Mouse (Mus musculus): ENCODE measurements around the gene Rgs3. TPM values are rescaled to one million over a fixed set of nuclear protein-coding genes. Genes with fewer than 3 reads are reported as not detected.
"Not testable (repeated sequence)": the region's sequence is repeated elsewhere in the genome, so short reads cannot be mapped to it uniquely, and the experiment has no call there.

Rgs3 gene
- polyA plus RNA-seq, 1 experiment: 44.0 TPM

- TF ChIP-seq CTCF (IDR thresholded peaks at IDR 0.05; ENCODE audit: borderline replicate concordance, insufficient read depth, low read length) (no peak), POLR2A (IDR thresholded peaks at IDR 0.05; ENCODE audit: low read depth, low read length) (no peak)
- Histone ChIP-seq H3K4me1 (ENCODE audit: control insufficient read depth, insufficient read depth, low read length) (no peaks in the 10 kb centered on the region), H3K27ac (ENCODE audit: insufficient read depth, low read length) (no peak overlapping the region), H3K4me3 (ENCODE audit: insufficient read depth, low read length) (no peak overlapping the region)
Observed at GRCm38 (mm10) chr4:62568359-62568758, 8.7 kb downstream of the Rgs3 start.

- no peak for TF ChIP-seq CTCF (IDR thresholded peaks at IDR 0.05; ENCODE audit: borderline replicate concordance, insufficient read depth, low read length)
- TF ChIP-seq POLR2A (IDR thresholded peaks at IDR 0.05; ENCODE audit: low read depth, low read length): no peak
- Histone ChIP-seq H3K4me3 (ENCODE audit: insufficient read depth, low read length) (no peak overlapping the region), H3K27ac (ENCODE audit: insufficient read depth, low read length) (no peak overlapping the region), H3K4me1 (ENCODE audit: control insufficient read depth, insufficient read depth, low read length) (no peaks in the 10 kb centered on the region)
Observed at GRCm38 (mm10) chr4:62569603-62570002, 10.0 kb downstream of the Rgs3 start.

- no peak overlapping the region for H3K4me3 ChIP-seq (ENCODE audit: insufficient read depth, low read length)
- H3K27ac ChIP-seq (ENCODE audit: insufficient read depth, low read length): no peak overlapping the region
- no peaks in the 10 kb centered on the region for H3K4me1 ChIP-seq (ENCODE audit: control insufficient read depth, insufficient read depth, low read length)
- TF ChIP-seq CTCF (IDR thresholded peaks at IDR 0.05; ENCODE audit: borderline replicate concordance, insufficient read depth, low read length) (no peak), POLR2A (IDR thresholded peaks at IDR 0.05; ENCODE audit: low read depth, low read length) (no peak)
Observed at GRCm38 (mm10) chr4:62570029-62570428, 10.4 kb downstream of the Rgs3 start.

GRCm38 (mm10) chr4:62582365-62583264, 23.0 kb downstream of the Rgs3 start:
- H3K4me3 ChIP-seq (ENCODE audit: insufficient read depth, low read length): no peak overlapping the region

GRCm38 (mm10) chr4:62583265-62584092, 23.8 kb downstream of the Rgs3 start:
- no peak overlapping the region for H3K4me3 ChIP-seq (ENCODE audit: insufficient read depth, low read length)
- H3K4me1 ChIP-seq (ENCODE audit: control insufficient read depth, insufficient read depth, low read length): no peaks in the 10 kb centered on the region
- TF ChIP-seq CTCF (IDR thresholded peaks at IDR 0.05; ENCODE audit: borderline replicate concordance, insufficient read depth, low read length) (no peak), POLR2A (IDR thresholded peaks at IDR 0.05; ENCODE audit: low read depth, low read length) (no peak)
- no peak overlapping the region for H3K27ac ChIP-seq (ENCODE audit: insufficient read depth, low read length)

More at GRCm38 (mm10) chr4:62582365-62583264, 23.0 kb downstream of the Rgs3 start:
- Histone ChIP-seq H3K4me1 (ENCODE audit: control insufficient read depth, insufficient read depth, low read length) (no peaks in the 10 kb centered on the region), H3K27ac (ENCODE audit: insufficient read depth, low read length) (no peak overlapping the region)
- TF ChIP-seq CTCF (IDR thresholded peaks at IDR 0.05; ENCODE audit: borderline replicate concordance, insufficient read depth, low read length): no peak

- no peak overlapping the region for H3K4me3 ChIP-seq (ENCODE audit: insufficient read depth, low read length)
- no peak overlapping the region for H3K27ac ChIP-seq (ENCODE audit: insufficient read depth, low read length)
- H3K4me1 ChIP-seq (ENCODE audit: control insufficient read depth, insufficient read depth, low read length): no peaks in the 10 kb centered on the region
- no peak for TF ChIP-seq CTCF (IDR thresholded peaks at IDR 0.05; ENCODE audit: borderline replicate concordance, insufficient read depth, low read length)
- no peak for TF ChIP-seq POLR2A (IDR thresholded peaks at IDR 0.05; ENCODE audit: low read depth, low read length)
Observed at GRCm38 (mm10) chr4:62587067-62587466, 27.4 kb downstream of the Rgs3 start.

GRCm38 (mm10) chr4:62590878-62591277, 31.2 kb downstream of the Rgs3 start:
- TF ChIP-seq CTCF (IDR thresholded peaks at IDR 0.05; ENCODE audit: borderline replicate concordance, insufficient read depth, low read length): no peak
- TF ChIP-seq POLR2A (IDR thresholded peaks at IDR 0.05; ENCODE audit: low read depth, low read length): no peak
- Histone ChIP-seq H3K4me1 (ENCODE audit: control insufficient read depth, insufficient read depth, low read length) (no peaks in the 10 kb centered on the region), H3K27ac (ENCODE audit: insufficient read depth, low read length) (no peak overlapping the region), H3K4me3 (ENCODE audit: insufficient read depth, low read length) (no peak overlapping the region)

- H3K4me1 ChIP-seq (ENCODE audit: control insufficient read depth, insufficient read depth, low read length): peaks cover 1% of the 10 kb centered on the region
- no peak overlapping the region for H3K4me3 ChIP-seq (ENCODE audit: insufficient read depth, low read length)
- TF ChIP-seq POLR2A (IDR thresholded peaks at IDR 0.05; ENCODE audit: low read depth, low read length): no peak
- no peak for TF ChIP-seq CTCF (IDR thresholded peaks at IDR 0.05; ENCODE audit: borderline replicate concordance, insufficient read depth, low read length)
- no peak overlapping the region for H3K27ac ChIP-seq (ENCODE audit: insufficient read depth, low read length)
Observed at GRCm38 (mm10) chr4:62591326-62591725, 31.7 kb downstream of the Rgs3 start.

GRCm38 (mm10) chr4:62593546-62594240, 34.0 kb downstream of the Rgs3 start:
- not testable (repeated sequence) for H3K27ac ChIP-seq (ENCODE audit: insufficient read depth, low read length); H3K4me1 ChIP-seq (ENCODE audit: control insufficient read depth, insufficient read depth, low read length); H3K4me3 ChIP-seq (ENCODE audit: insufficient read depth, low read length)
